ENCODE assay signal across 15 mouse cellular contexts in the genomic region with DNA sequence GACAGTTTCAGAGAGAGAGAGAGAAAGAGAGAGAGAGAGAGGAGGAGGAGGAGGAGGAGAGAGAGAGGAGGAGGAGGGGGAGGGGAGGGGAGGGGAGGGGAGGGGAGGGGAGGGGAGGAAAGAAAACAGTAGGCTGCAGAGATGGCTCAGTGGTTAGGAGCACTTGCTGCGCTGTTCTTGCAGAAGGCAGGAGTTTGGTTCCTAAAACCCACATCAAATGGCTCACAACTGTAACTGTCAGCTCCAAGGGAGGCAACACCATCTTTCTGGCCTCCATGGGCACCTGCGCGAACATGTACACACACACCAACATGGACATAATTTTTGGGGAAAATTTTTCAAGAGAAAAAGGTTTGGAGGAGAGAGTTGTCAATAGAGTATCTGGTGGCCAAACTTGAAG. TPM values are rescaled to one million over a fixed set of nuclear protein-coding genes. Genes with fewer than 3 reads are reported as not detected.
A peak's percentile ranks its signal among the peaks of the same experiment; 100 is the strongest.
DNase-seq lines count a peak whose midpoint lies in the region; TF ChIP-seq lines count a peak whose summit lies in the region.
"Had no signal": no experiment of that assay in that cellular context is flagged by ENCODE, and none has a peak within 500 bp of the region (broad histone marks: within the 10 kb centered on the region; RNA-seq: fewer than 3 reads in every experiment).

No protein-coding gene starts in this region.

- H3K4me3 ChIP-seq in bone marrow, adult 2 months (replicated peaks; ENCODE audit: control insufficient read depth, low read depth, low read length) = no peak overlapping the region
- H3K4me3 ChIP-seq in bone marrow macrophage, adult 2 months (ENCODE audit: insufficient read depth, low read length) = no peak overlapping the region
- H3K4me3 ChIP-seq in forebrain, embryonic 10.5 days = no peak overlapping the region
- H3K4me3 ChIP-seq: hindbrain, embryonic 12.5 days; hindbrain, embryonic 15.5 days had no signal

- H3K36me3 ChIP-seq in forebrain, embryonic 10.5 days (replicated peaks) = peaks cover 24% of the 10 kb centered on the region

- WGBS in bone marrow, adult 2 months = 86% methylated on average over 3 of the region's 3 CpGs
- WGBS in forebrain, embryonic 10.5 days = 96% methylated on average over 3 of the region's 3 CpGs

- no peak for TF ChIP-seq POLR2A in bone marrow, adult 2 months (IDR thresholded peaks at IDR 0.05; ENCODE audit: borderline replicate concordance, control insufficient read depth, low read depth, low read length)
- TF ChIP-seq POLR2A in bone marrow macrophage, adult 2 months (IDR thresholded peaks at IDR 0.05; ENCODE audit: borderline replicate concordance, low read depth, low read length) = no peak

- peaks cover 6% of the 10 kb centered on the region for H3K4me1 ChIP-seq in bone marrow, adult 2 months (ENCODE audit: control insufficient read depth, insufficient read depth, low read length)
- peaks cover 35% of the 10 kb centered on the region for H3K4me1 ChIP-seq in bone marrow macrophage, adult 2 months (ENCODE audit: control insufficient read depth, insufficient read depth, low read length)
- H3K4me1 ChIP-seq in forebrain, embryonic 10.5 days = peaks cover 8% of the 10 kb centered on the region; the same call in 1 of the 2 replicates
- H3K4me1 ChIP-seq: hindbrain, embryonic 12.5 days; hindbrain, embryonic 15.5 days had no signal

- H3K27me3 ChIP-seq in forebrain, embryonic 10.5 days (ENCODE audit: poor library complexity, severe bottlenecking) = no peaks in the 10 kb centered on the region
- H3K27me3 ChIP-seq: hindbrain, embryonic 12.5 days; hindbrain, embryonic 15.5 days had no signal

- no peak for TF ChIP-seq CTCF in bone marrow, adult 2 months (IDR thresholded peaks at IDR 0.05; ENCODE audit: control insufficient read depth, insufficient read depth, low read length)
- no peak for TF ChIP-seq CTCF in bone marrow macrophage, adult 2 months (IDR thresholded peaks at IDR 0.05; ENCODE audit: low read depth, low read length)

- H3K27ac ChIP-seq in bone marrow, adult 2 months (ENCODE audit: control insufficient read depth, insufficient read depth, low read depth, low read length, poor library complexity) = peak overlapping the region; percentile 17; the same call in 1 of the 2 replicates
- H3K27ac ChIP-seq in bone marrow macrophage, adult 2 months (ENCODE audit: insufficient read depth, low read depth, low read length) = peak overlapping the region; percentile 73
- H3K27ac ChIP-seq in forebrain, embryonic 10.5 days = no peak overlapping the region
- H3K27ac ChIP-seq: hindbrain, embryonic 12.5 days; hindbrain, embryonic 15.5 days had no signal

- DNase-seq in thymus, postnatal 14 days = peak; percentile 52
- DNase-seq in lung, postnatal 4 days = no peak
- DNase-seq in forebrain, embryonic 10.5 days (ENCODE audit: extremely low spot score, low spot score) = no peak
- no peak for DNase-seq in lung, postnatal 10 days
- DNase-seq: adrenal gland, adult 2 months; adrenal gland, postnatal 14 days; cerebellum, adult 18-20 months; cerebellum, adult 9-10 months; cerebellum, postnatal 14 days; forebrain, postnatal 0 days; gastrocnemius, postnatal 14 days had no signal

- no peaks in the 10 kb centered on the region for H3K9me3 ChIP-seq in forebrain, embryonic 10.5 days
- H3K9me3 ChIP-seq: hindbrain, embryonic 12.5 days; hindbrain, embryonic 15.5 days had no signal

RNA-seq across cellular contexts. Expression of gene Tmem184b, which starts 9.8 kb away (rescaled TPM):
- 4.9 and 19.1 TPM in 2 replicates for polyA plus RNA-seq in bone marrow, adult 2 months (2011; ENCODE audit: insufficient read depth, insufficient read length, low replicate concordance, missing spikeins)
- polyA plus RNA-seq in bone marrow macrophage, adult 2 months (2012; ENCODE audit: insufficient read depth, insufficient read length, missing spikeins) = 48.1 and 51.2 TPM in 2 replicates
- 50.0 and 56.1 TPM in 2 replicates for polyA plus RNA-seq in forebrain, embryonic 10.5 days (2016; fragmentation: Nextera tagmentation; extraction: Ambion mirVana)

RNA-seq across cellular contexts. Expression of gene Csnk1e, which starts 42.2 kb away (rescaled TPM):
- polyA plus RNA-seq in bone marrow, adult 2 months (2011; ENCODE audit: insufficient read depth, insufficient read length, low replicate concordance, missing spikeins) = 12.3 and 34.2 TPM in 2 replicates
- 60.7 and 61.8 TPM in 2 replicates for polyA plus RNA-seq in bone marrow macrophage, adult 2 months (2012; ENCODE audit: insufficient read depth, insufficient read length, missing spikeins)
- 117 and 123 TPM in 2 replicates for polyA plus RNA-seq in forebrain, embryonic 10.5 days (2016; fragmentation: Nextera tagmentation; extraction: Ambion mirVana)
